Mouse (Mus musculus): ENCODE measurements around the gene Agbl2. TPM values are rescaled to one million over a fixed set of nuclear protein-coding genes. Genes with fewer than 3 reads are reported as not detected.

The Agbl2 gene
- polyA plus RNA-seq, 1 experiment from 2014 or later = 1.1 TPM

GRCm38 (mm10) chr2:90877584-90878259 is 95.2 kb downstream of the Agbl2 start:
- Histone ChIP-seq H3K36me3 (no peaks in the 10 kb centered on the region), H3K9ac (no peak overlapping the region), H3K27ac (no peak overlapping the region), H3K4me3 (no peak overlapping the region), H3K27me3 (0 out of 2 replicates have a peak, but pooled peaks cover 5% of the 10 kb centered on the region), H3K4me2 (replicated peaks) (no peak overlapping the region), H3K4me1 (no peaks in the 10 kb centered on the region), H3K9me3 (no peaks in the 10 kb centered on the region)
- ATAC-seq (ENCODE audit: insufficient number of reproducible peaks, insufficient read depth, low FRiP score, low TSS enrichment) = no peak
- WGBS = 68% methylated on average over 5 of the region's 5 CpGs

GRCm38 (mm10) chr2:90879419-90879818 is 96.9 kb downstream of the Agbl2 start:
- Histone ChIP-seq H3K36me3 (no peaks in the 10 kb centered on the region), H3K27me3 (peaks cover 11% of the 10 kb centered on the region), H3K27ac (no peak overlapping the region), H3K4me3 (no peak overlapping the region), H3K9me3 (no peaks in the 10 kb centered on the region), H3K9ac (no peak overlapping the region), H3K4me1 (no peaks in the 10 kb centered on the region), H3K4me2 (replicated peaks) (no peak overlapping the region)
- ATAC-seq (ENCODE audit: insufficient number of reproducible peaks, insufficient read depth, low FRiP score, low TSS enrichment) = no peak

GRCm38 (mm10) chr2:90880144-90880785 is 97.7 kb downstream of the Agbl2 start:
- Histone ChIP-seq H3K4me2 (replicated peaks) (no peak overlapping the region), H3K4me3 (no peak overlapping the region), H3K36me3 (no peaks in the 10 kb centered on the region), H3K9me3 (no peaks in the 10 kb centered on the region), H3K9ac (no peak overlapping the region), H3K4me1 (0 out of 2 replicates have a peak, but pooled peaks cover 5% of the 10 kb centered on the region), H3K27ac (no peak overlapping the region), H3K27me3 (peaks cover 19% of the 10 kb centered on the region)
- no peak for ATAC-seq (ENCODE audit: insufficient number of reproducible peaks, insufficient read depth, low FRiP score, low TSS enrichment)
- WGBS = 20% methylated on average over 6 of the region's 6 CpGs

GRCm38 (mm10) chr2:90881824-90882223 is 99.3 kb downstream of the Agbl2 start:
- Histone ChIP-seq H3K9ac (no peak overlapping the region), H3K4me1 (0 out of 2 replicates have a peak, but pooled peaks cover 5% of the 10 kb centered on the region), H3K36me3 (no peaks in the 10 kb centered on the region), H3K27ac (no peak overlapping the region), H3K4me2 (replicated peaks) (no peak overlapping the region), H3K27me3 (peaks cover 35% of the 10 kb centered on the region), H3K4me3 (no peak overlapping the region), H3K9me3 (no peaks in the 10 kb centered on the region)
- WGBS = 79% methylated on average over 2 of the region's 2 CpGs
- no peak for ATAC-seq (ENCODE audit: insufficient number of reproducible peaks, insufficient read depth, low FRiP score, low TSS enrichment)

Other genes starting within 250 kb of the Agbl2 start
- 2.6 and 3.7 TPM in 2 replicates for gene Ptprj, start 202.1 kb upstream of the Agbl2 start, polyA plus RNA-seq (2016; fragmentation: Nextera tagmentation; extraction: Ambion mirVana)
- gene Nup160, start 105.5 kb upstream of the Agbl2 start, polyA plus RNA-seq (2016; fragmentation: Nextera tagmentation; extraction: Ambion mirVana) = 53.7 and 56.5 TPM in 2 replicates
- 158 TPM in 2 replicates for gene Fnbp4, start 37.4 kb upstream of the Agbl2 start, polyA plus RNA-seq (2016; fragmentation: Nextera tagmentation; extraction: Ambion mirVana)
- gene Mtch2, start 64.4 kb downstream of the Agbl2 start, polyA plus RNA-seq (2016; fragmentation: Nextera tagmentation; extraction: Ambion mirVana) = 191 and 198 TPM in 2 replicates
- gene C1qtnf4, start 103.1 kb downstream of the Agbl2 start, polyA plus RNA-seq (2016; fragmentation: Nextera tagmentation; extraction: Ambion mirVana) = 21.8 and 25.9 TPM in 2 replicates
- 51.1 and 53.7 TPM in 2 replicates for gene Kbtbd4, start 122.0 kb downstream of the Agbl2 start, polyA plus RNA-seq (2016; fragmentation: Nextera tagmentation; extraction: Ambion mirVana)
- gene Ndufs3, start 122.1 kb downstream of the Agbl2 start, polyA plus RNA-seq (2016; fragmentation: Nextera tagmentation; extraction: Ambion mirVana) = 208 and 212 TPM in 2 replicates
- gene Celf1, start 157.7 kb downstream of the Agbl2 start, polyA plus RNA-seq (2016; fragmentation: Nextera tagmentation; extraction: Ambion mirVana) = 113 and 116 TPM in 2 replicates